Mouse (Mus musculus): ENCODE measurements around the gene Mobp. TPM values are rescaled to one million over a fixed set of nuclear protein-coding genes. Genes with fewer than 3 reads are reported as not detected.

Mobp gene
- polyA plus RNA-seq, 1 experiment from 2014 or later, result 0.20 TPM

DNA sequence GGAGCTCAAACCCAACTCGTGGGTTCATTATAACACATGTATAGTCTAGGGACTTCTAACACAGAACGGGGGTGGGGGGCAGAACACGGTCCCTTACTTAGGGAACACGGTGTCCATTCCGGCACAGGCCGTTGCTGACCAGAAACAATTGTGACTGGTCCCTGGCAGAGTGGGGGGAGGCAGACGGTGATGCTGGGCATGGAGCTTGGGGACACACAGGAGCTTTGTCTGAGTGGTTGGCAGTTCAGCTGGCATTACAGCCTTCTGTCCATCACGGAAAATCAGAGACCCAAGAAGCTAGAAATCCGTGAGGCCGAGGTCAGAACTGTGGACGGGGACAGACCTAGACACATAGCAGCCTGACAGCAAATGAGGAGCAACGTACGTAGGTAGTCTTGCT lies 5.0 kb upstream of the Mobp start:
- WGBS, result 89% methylated on average over 13 of the region's 13 CpGs
- ATAC-seq (ENCODE audit: low FRiP score, low read depth), result no peak
- Histone ChIP-seq H3K36me3 (no peaks in the 10 kb centered on the region), H3K9ac (replicated peaks) (no peak overlapping the region), H3K4me1 (peaks cover 6% of the 10 kb centered on the region; the same call in 1 of the 2 replicates), H3K27ac (replicated peaks) (no peak overlapping the region), H3K9me3 (no peaks in the 10 kb centered on the region), H3K4me3 (no peak overlapping the region), H3K4me2 (replicated peaks) (no peak overlapping the region), H3K27me3 (peaks cover 7% of the 10 kb centered on the region; the same call in 1 of the 2 replicates)

DNA sequence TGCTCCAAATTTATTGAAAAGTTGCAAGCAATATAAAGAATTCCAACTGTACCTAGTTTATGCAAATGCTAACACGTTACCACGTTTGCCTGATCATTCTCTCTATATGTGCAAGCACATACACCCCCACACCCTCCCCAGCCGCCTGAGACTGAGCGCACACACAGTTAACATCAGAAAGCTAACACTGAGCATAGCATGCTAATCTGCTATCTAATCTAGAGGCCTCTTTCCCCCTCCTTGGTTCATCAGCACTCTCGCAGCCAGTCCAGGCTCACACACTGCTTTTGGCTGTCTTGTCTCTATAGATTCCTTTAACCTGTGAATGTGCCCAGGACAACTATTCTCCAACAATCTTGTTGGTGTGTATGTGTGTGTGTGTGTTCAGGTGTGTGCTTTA lies 1.6 kb downstream of the Mobp start:
- H3K27me3 ChIP-seq, result peaks cover 12% of the 10 kb centered on the region
- H3K9me3 ChIP-seq, result no peaks in the 10 kb centered on the region
- no peak for ATAC-seq (ENCODE audit: low FRiP score, low read depth)
- no peak overlapping the region for H3K27ac ChIP-seq (replicated peaks)
- no peak overlapping the region for H3K9ac ChIP-seq (replicated peaks)
- no peak overlapping the region for H3K4me2 ChIP-seq (replicated peaks)
- H3K4me3 ChIP-seq, result no peak overlapping the region
- H3K4me1 ChIP-seq, result peaks cover 10% of the 10 kb centered on the region; the same call in 1 of the 2 replicates
- no peaks in the 10 kb centered on the region for H3K36me3 ChIP-seq
- WGBS, result 82% methylated on average over 5 of the region's 5 CpGs

GRCm38 (mm10) chr9:120151906-120152399 lies 2.4 kb downstream of the Mobp start:
- WGBS, result 73% methylated on average over 12 of the region's 12 CpGs
- Histone ChIP-seq H3K9me3 (no peaks in the 10 kb centered on the region), H3K4me3 (no peak overlapping the region), H3K27ac (replicated peaks) (no peak overlapping the region), H3K4me2 (replicated peaks) (no peak overlapping the region), H3K9ac (replicated peaks) (no peak overlapping the region), H3K27me3 (peaks cover 12% of the 10 kb centered on the region), H3K36me3 (no peaks in the 10 kb centered on the region), H3K4me1 (peaks cover 10% of the 10 kb centered on the region; the same call in 1 of the 2 replicates)
- ATAC-seq (ENCODE audit: low FRiP score, low read depth), result no peak

GRCm38 (mm10) chr9:120158047-120158446 lies 8.5 kb downstream of the Mobp start:
- Histone ChIP-seq H3K27me3 (peaks cover 4% of the 10 kb centered on the region), H3K9me3 (no peaks in the 10 kb centered on the region), H3K9ac (replicated peaks) (no peak overlapping the region), H3K4me2 (replicated peaks) (no peak overlapping the region), H3K4me3 (no peak overlapping the region), H3K27ac (replicated peaks) (0 out of 2 replicates have a peak overlapping the region, but pooled peaks have one; percentile 17), H3K4me1 (peaks cover 6% of the 10 kb centered on the region; the same call in 1 of the 2 replicates), H3K36me3 (no peaks in the 10 kb centered on the region)
- ATAC-seq (ENCODE audit: low FRiP score, low read depth), result no peak; the same call in 1 of the 2 replicates
- WGBS, result 37% methylated on average over 4 of the region's 4 CpGs

DNA sequence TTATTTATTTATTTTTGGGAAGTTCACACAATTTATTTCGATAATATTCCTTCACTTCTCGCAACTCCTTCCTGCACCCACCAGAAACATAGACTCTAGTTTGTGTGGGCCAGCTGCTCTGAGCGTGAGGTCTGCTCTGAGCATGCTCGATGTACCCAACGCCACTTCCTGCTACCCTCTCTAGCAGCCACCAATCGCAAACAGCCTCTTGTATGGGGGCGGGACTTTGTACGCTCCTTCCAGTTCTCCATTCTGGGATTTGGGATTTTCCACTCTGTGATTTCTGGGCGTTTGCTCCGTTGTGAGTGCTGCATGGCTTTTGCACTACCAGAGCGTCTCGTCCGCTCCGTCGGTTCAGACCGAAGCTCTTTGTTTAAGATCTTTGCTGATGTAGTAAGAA lies 14.4 kb downstream of the Mobp start:
- Histone ChIP-seq H3K27me3 (no peaks in the 10 kb centered on the region), H3K27ac (replicated peaks) (no peak overlapping the region), H3K9me3 (no peaks in the 10 kb centered on the region), H3K4me3 (no peak overlapping the region), H3K4me1 (no peaks in the 10 kb centered on the region), H3K4me2 (replicated peaks) (no peak overlapping the region), H3K36me3 (no peaks in the 10 kb centered on the region), H3K9ac (replicated peaks) (no peak overlapping the region)
- WGBS, result 85% methylated on average over 16 of the region's 16 CpGs
- no peak for ATAC-seq (ENCODE audit: low FRiP score, low read depth)

DNA sequence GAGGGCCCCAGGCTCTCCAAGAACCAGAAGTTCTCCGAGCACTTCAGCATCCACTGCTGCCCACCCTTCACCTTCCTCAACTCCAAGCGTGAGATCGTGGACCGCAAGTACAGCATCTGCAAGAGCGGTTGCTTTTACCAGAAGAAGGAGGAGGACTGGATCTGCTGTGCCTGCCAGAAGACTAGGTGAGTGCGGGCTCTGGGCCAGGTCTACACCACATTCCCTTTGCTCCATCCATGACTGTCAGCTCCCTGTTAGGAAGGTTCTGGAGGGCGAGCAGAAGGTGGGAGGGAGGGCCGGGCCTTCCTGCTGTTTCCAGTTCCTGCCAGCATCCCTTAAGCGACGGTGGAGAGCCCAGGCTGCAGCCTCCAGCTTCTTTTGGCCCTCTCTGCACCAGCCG lies 18.3 kb downstream of the Mobp start:
- Histone ChIP-seq H3K9ac (replicated peaks) (no peak overlapping the region), H3K4me3 (no peak overlapping the region), H3K36me3 (no peaks in the 10 kb centered on the region), H3K4me1 (no peaks in the 10 kb centered on the region), H3K4me2 (replicated peaks) (no peak overlapping the region), H3K27ac (replicated peaks) (no peak overlapping the region), H3K9me3 (peaks cover 2% of the 10 kb centered on the region; the same call in 1 of the 2 replicates), H3K27me3 (no peaks in the 10 kb centered on the region)
- ATAC-seq (ENCODE audit: low FRiP score, low read depth), result no peak
- 61% methylated on average over 11 of the region's 11 CpGs for whole genome bisulfite sequencing

DNA sequence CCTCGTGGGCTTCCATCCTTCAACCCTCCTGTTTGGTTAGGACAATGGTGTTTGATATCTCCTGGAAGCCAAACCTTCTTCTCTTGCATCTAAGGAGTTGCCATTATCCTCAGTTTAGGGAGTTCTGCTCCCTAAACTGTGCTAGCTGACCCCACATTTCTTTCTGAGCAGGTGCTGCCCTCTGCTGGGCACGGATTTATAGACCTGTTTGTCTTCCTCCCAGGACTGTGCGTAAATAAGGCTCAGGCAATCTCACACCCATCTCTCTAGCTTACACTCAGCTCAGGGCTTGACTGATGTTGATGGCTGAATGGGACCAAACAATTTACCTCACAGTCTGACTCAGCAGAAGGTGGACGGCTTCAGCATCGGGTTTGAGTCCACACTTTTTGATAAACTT lies 21.8 kb downstream of the Mobp start:
- ATAC-seq (ENCODE audit: low FRiP score, low read depth), result no peak
- H3K36me3 ChIP-seq, result no peaks in the 10 kb centered on the region
- no peak overlapping the region for H3K4me2 ChIP-seq (replicated peaks)
- no peaks in the 10 kb centered on the region for H3K4me1 ChIP-seq
- H3K27ac ChIP-seq (replicated peaks), result no peak overlapping the region
- peaks cover 4% of the 10 kb centered on the region; the same call in 1 of the 2 replicates for H3K9me3 ChIP-seq
- no peaks in the 10 kb centered on the region for H3K27me3 ChIP-seq
- no peak overlapping the region for H3K9ac ChIP-seq (replicated peaks)
- WGBS, result 49% methylated on average over 5 of the region's 5 CpGs
- no peak overlapping the region for H3K4me3 ChIP-seq

GRCm38 (mm10) chr9:120174436-120175137 lies 25.1 kb downstream of the Mobp start:
- H3K4me2 ChIP-seq (replicated peaks), result no peak overlapping the region
- no peak overlapping the region for H3K27ac ChIP-seq (replicated peaks)
- no peaks in the 10 kb centered on the region for H3K36me3 ChIP-seq
- H3K9ac ChIP-seq (replicated peaks), result no peak overlapping the region
- peaks cover 4% of the 10 kb centered on the region; the same call in 1 of the 2 replicates for H3K9me3 ChIP-seq
- 82% methylated on average over 18 of the region's 18 CpGs for WGBS
- no peaks in the 10 kb centered on the region for H3K27me3 ChIP-seq
- no peak overlapping the region for H3K4me3 ChIP-seq
- H3K4me1 ChIP-seq, result no peaks in the 10 kb centered on the region
- ATAC-seq (ENCODE audit: low FRiP score, low read depth), result no peak

DNA sequence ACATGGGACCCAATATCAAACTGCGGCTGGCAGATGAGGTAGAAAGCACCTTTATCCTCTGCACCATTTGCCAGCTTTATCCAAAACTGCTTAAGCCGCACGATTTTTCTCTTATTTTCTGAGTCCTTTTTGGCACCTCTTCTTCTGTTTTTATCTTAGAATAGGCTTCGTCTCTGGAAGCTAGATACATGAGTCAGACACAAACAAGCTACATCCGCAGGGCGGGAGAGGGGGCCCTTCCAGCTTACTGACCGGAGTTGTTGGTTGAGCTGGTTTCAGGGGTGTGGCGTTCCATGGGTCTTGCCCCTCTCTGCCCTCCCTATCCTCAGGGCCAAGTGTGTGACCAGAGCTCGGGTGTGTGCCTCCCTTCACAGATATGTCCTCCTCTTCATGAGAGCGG lies 29.3 kb downstream of the Mobp start:
- no peaks in the 10 kb centered on the region for H3K36me3 ChIP-seq
- no peaks in the 10 kb centered on the region for H3K9me3 ChIP-seq
- H3K4me2 ChIP-seq (replicated peaks), result no peak overlapping the region
- WGBS, result 92% methylated on average over 10 of the region's 10 CpGs
- no peak overlapping the region for H3K9ac ChIP-seq (replicated peaks)
- H3K27me3 ChIP-seq, result no peaks in the 10 kb centered on the region
- H3K27ac ChIP-seq (replicated peaks), result no peak overlapping the region
- no peaks in the 10 kb centered on the region for H3K4me1 ChIP-seq
- ATAC-seq (ENCODE audit: low FRiP score, low read depth), result no peak
- H3K4me3 ChIP-seq, result no peak overlapping the region

DNA sequence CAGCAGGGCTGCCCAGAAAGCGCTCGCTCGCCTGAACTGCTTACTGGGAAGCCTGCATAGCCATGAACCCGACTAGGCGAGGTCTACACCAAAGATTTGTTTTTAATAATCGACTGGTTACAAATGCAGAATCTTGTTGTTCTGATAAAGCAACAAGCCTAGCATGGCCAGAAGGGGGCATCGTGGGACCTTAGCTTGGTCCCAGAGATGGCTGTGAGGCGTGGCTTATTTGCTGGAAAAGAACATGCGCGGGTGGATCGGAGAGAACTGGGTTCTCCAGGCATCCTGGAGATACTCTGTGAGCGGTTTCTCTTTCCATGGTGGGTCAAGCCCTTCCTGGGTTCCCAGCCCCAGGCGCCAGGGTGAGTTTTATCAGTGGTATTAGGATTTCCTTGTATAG lies 35.0 kb downstream of the Mobp start:
- H3K27me3 ChIP-seq, result no peaks in the 10 kb centered on the region; the same call in 1 of the 2 replicates
- 39% methylated on average over 13 of the region's 13 CpGs for WGBS
- H3K9me3 ChIP-seq, result no peaks in the 10 kb centered on the region
- no peaks in the 10 kb centered on the region for H3K36me3 ChIP-seq
- no peaks in the 10 kb centered on the region for H3K4me1 ChIP-seq
- no peak overlapping the region for H3K27ac ChIP-seq (replicated peaks)
- no peak overlapping the region for H3K4me3 ChIP-seq
- ATAC-seq (ENCODE audit: low FRiP score, low read depth), result no peak
- no peak overlapping the region for H3K9ac ChIP-seq (replicated peaks)
- H3K4me2 ChIP-seq (replicated peaks), result 0 out of 2 replicates have a peak overlapping the region, but pooled peaks have one; percentile 3

DNA sequence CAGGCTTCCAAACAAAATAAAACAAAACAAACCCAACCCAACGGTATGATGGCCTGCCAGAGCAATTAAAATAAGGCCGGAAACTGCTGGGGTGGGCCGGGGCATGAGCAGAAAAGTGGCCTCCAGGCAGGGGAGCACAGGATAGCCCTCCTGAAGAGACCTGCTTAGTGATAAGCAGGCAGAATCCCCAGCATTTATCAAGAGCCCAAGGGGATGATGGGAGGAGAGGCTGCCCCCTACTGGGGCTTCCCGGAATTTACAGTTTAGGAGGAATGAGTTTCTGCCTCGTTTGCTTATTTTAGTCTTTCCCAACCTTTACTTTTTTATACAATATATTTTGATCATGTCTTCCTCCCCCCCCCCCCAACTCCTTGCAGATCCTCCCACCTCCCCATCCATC lies 37.3 kb downstream of the Mobp start:
- H3K36me3 ChIP-seq, result no peaks in the 10 kb centered on the region
- H3K4me3 ChIP-seq, result no peak overlapping the region
- 87% methylated on average over 5 of the region's 5 CpGs for WGBS
- H3K4me2 ChIP-seq (replicated peaks), result no peak overlapping the region
- no peaks in the 10 kb centered on the region for H3K9me3 ChIP-seq
- H3K4me1 ChIP-seq, result no peaks in the 10 kb centered on the region
- no peak overlapping the region for H3K27ac ChIP-seq (replicated peaks)
- peaks cover 8% of the 10 kb centered on the region for H3K27me3 ChIP-seq
- no peak for ATAC-seq (ENCODE audit: low FRiP score, low read depth)
- H3K9ac ChIP-seq (replicated peaks), result no peak overlapping the region

GRCm38 (mm10) chr9:120190891-120191290 lies 41.4 kb downstream of the Mobp start:
- WGBS, result 41% methylated on average over 12 of the region's 13 CpGs
- Histone ChIP-seq H3K27me3 (peaks cover 8% of the 10 kb centered on the region), H3K36me3 (no peaks in the 10 kb centered on the region), H3K4me2 (replicated peaks) (peak overlapping the region; percentile 54), H3K4me1 (no peaks in the 10 kb centered on the region), H3K4me3 (peak overlapping the region; percentile 38), H3K9ac (replicated peaks) (peak overlapping the region; percentile 50), H3K9me3 (no peaks in the 10 kb centered on the region), H3K27ac (replicated peaks) (peak overlapping the region; percentile 60)
- peak; percentile 52 for ATAC-seq (ENCODE audit: low FRiP score, low read depth)

Measured in midbrain, embryonic 12.5 days (tissue).